Mouse (Mus musculus): Measurements from ENCODE around the gene Bcar3. TPM values are rescaled to one million over a fixed set of nuclear protein-coding genes. Genes with fewer than 3 reads are reported as not detected.

Gene Bcar3
- 13.4 and 14.0 TPM in 2 replicates for polyA plus RNA-seq (2014; fragmentation: Nextera tagmentation; extraction: Ambion mirVana)

GRCm38 (mm10) chr3:122293954-122294850 is at the start of gene Bcar3:
TSS of gene Bcar3 (plus strand) at chr3:122294136.
- Histone ChIP-seq H3K27ac (ENCODE audit: low read depth) (peak within 1 kb of the TSS; percentile 95), H3K4me2 (peak within 1 kb of the TSS; percentile 84), H3K4me3 (ENCODE audit: low read depth, low read length) (peak within 1 kb of the TSS; percentile 92), H3K9ac (peak within 1 kb of the TSS; percentile 81), H3K36me3 (ENCODE audit: insufficient read depth) (no peaks in the 10 kb centered on the region), H3K4me1 (ENCODE audit: insufficient read depth) (peaks cover 12% of the 10 kb centered on the region), H3K9me3 (ENCODE audit: low read depth, low read length) (no peaks in the 10 kb centered on the region), H3K27me3 (ENCODE audit: insufficient read depth, low read length) (no peaks in the 10 kb centered on the region)
- ATAC-seq (ENCODE audit: insufficient read depth): peak; percentile 65
- DNase-seq: peak; percentile 98
- TF ChIP-seq CTCF (IDR thresholded peaks at IDR 0.05; ENCODE audit: low read depth): no peak
- WGBS: 6% methylated on average over 37 of the region's 37 CpGs

GRCm38 (mm10) chr3:122244759-122245158 is 49.2 kb upstream of the Bcar3 start:
- WGBS: 45% methylated on average over 6 of the region's 6 CpGs
- DNase-seq: peak; percentile 17
- H3K4me3 ChIP-seq (ENCODE audit: low read depth, low read length): peak overlapping the region; percentile 91
- H3K27ac ChIP-seq (ENCODE audit: low read depth): no peak overlapping the region
- no peaks in the 10 kb centered on the region for H3K36me3 ChIP-seq (ENCODE audit: insufficient read depth)
- TF ChIP-seq CTCF (IDR thresholded peaks at IDR 0.05; ENCODE audit: low read depth): no peak
- ATAC-seq (ENCODE audit: insufficient read depth): no peak
- H3K9me3 ChIP-seq (ENCODE audit: low read depth, low read length): no peaks in the 10 kb centered on the region
- H3K9ac ChIP-seq: peak overlapping the region; percentile 20
- H3K4me1 ChIP-seq (ENCODE audit: insufficient read depth): peaks cover 5% of the 10 kb centered on the region
- H3K27me3 ChIP-seq (ENCODE audit: insufficient read depth, low read length): no peaks in the 10 kb centered on the region
- H3K4me2 ChIP-seq: peak overlapping the region; percentile 74

DNA sequence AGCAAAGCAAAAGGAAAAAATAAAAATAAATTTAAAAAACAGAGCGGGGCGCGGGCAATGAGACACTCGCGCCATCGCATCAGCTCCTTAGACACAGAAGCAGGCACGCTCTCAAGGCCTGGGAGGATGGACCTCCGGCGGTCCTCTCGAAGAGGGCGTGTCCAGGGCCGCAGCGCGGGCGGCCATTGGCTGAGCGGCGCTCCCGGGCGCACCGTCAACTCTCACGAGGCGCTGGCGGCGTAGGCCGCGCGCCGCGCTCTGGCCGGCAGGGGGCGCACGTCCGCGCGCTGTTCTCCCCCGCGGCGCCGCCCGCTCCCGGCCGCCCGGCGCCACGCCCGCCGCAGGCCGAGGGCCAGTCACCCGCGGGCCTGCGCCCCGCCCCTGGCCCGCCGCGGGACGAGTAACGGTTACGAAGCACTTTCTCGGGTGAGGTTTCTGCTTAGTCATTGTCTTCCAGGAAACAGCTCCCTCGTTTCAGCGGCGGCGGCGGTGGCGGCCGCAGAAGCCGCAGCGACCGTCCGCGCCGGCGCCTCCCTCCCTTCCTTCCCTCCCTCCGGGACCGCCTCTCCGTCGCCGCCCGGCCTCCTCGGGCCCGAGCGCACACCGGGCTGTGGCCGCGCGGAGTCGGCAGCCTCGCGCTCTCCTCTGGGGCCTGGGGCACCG is 48.6 kb upstream of the Bcar3 start, which contains the start of gene Gclm:
TSS of gene Gclm (plus strand) at position 343 of the 663 bp plus-strand sequence.
- H3K4me2 ChIP-seq: peak within 1 kb of the TSS; percentile 74
- under 1% methylated on average over 87 of the region's 90 CpGs for WGBS
- H3K9ac ChIP-seq: peak within 1 kb of the TSS; percentile 86
- H3K27ac ChIP-seq (ENCODE audit: low read depth): peak within 1 kb of the TSS; percentile 92
- H3K4me3 ChIP-seq (ENCODE audit: low read depth, low read length): peak within 1 kb of the TSS; percentile 91
- TF ChIP-seq CTCF (IDR thresholded peaks at IDR 0.05; ENCODE audit: low read depth): peak; percentile 13; the same call in 1 of the 2 replicates
- peak; percentile 99 for ATAC-seq (ENCODE audit: insufficient read depth)
- peak; percentile 97 for DNase-seq
- no peaks in the 10 kb centered on the region for H3K36me3 ChIP-seq (ENCODE audit: insufficient read depth)
- no peaks in the 10 kb centered on the region for H3K27me3 ChIP-seq (ENCODE audit: insufficient read depth, low read length)
- H3K9me3 ChIP-seq (ENCODE audit: low read depth, low read length): no peaks in the 10 kb centered on the region
- H3K4me1 ChIP-seq (ENCODE audit: insufficient read depth): peaks cover 5% of the 10 kb centered on the region

DNA sequence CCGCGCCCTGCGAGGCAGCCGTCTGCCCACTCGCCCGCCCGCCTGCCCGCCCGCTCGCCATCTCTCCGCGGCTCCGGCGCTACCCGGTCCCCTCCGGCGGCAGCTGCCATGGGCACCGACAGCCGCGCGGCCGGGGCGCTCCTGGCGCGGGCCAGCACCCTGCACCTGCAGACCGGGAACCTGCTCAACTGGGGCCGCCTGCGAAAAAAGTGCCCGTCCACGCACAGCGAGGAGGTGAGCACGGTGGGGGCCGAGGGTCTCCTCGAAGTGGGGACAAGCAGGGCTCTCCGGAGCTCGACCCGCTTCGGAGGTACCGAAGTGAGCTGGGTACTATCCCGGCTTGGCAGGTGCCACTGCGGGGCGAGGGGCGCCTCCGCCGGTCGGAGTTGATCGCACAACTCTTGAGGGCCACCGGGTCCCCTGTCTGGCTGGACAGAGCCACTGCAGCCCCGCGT is 48.0 kb upstream of the Bcar3 start:
- Histone ChIP-seq H3K27ac (ENCODE audit: low read depth) (peak overlapping the region; percentile 92), H3K4me1 (ENCODE audit: insufficient read depth) (peaks cover 5% of the 10 kb centered on the region), H3K4me2 (peak overlapping the region; percentile 74), H3K9me3 (ENCODE audit: low read depth, low read length) (no peaks in the 10 kb centered on the region), H3K27me3 (ENCODE audit: insufficient read depth, low read length) (no peaks in the 10 kb centered on the region), H3K4me3 (ENCODE audit: low read depth, low read length) (peak overlapping the region; percentile 91), H3K36me3 (ENCODE audit: insufficient read depth) (no peaks in the 10 kb centered on the region), H3K9ac (peak overlapping the region; percentile 86)
- WGBS: 0% methylated on average over 50 of the region's 50 CpGs
- TF ChIP-seq CTCF (IDR thresholded peaks at IDR 0.05; ENCODE audit: low read depth): peak; percentile 57
- peak; percentile 72 for DNase-seq
- peak; percentile 52 for ATAC-seq (ENCODE audit: insufficient read depth)

DNA sequence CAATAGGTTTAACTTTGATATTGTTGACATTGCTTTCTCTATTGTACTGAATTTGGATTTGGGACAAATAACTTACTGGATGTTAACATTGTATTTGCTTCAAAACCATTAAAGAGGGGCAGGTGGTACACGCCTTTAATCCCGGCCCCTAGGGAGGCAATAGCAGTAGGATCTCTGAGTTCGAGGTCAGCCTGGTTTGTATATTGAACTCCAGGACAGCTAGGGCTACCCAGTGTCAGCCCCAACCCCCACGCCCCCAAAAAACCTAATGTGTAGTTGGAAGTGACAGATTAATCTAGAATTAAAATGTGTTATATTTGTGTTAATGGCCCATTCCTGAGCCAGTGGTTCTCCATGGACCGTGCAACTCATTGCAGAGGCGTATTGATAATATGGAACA is 47.5 kb upstream of the Bcar3 start:
- ATAC-seq (ENCODE audit: insufficient read depth): no peak
- H3K27me3 ChIP-seq (ENCODE audit: insufficient read depth, low read length): no peaks in the 10 kb centered on the region
- H3K4me1 ChIP-seq (ENCODE audit: insufficient read depth): peaks cover 5% of the 10 kb centered on the region
- no peaks in the 10 kb centered on the region for H3K9me3 ChIP-seq (ENCODE audit: low read depth, low read length)
- peak overlapping the region; percentile 92; the same call in 1 of the 2 replicates for H3K27ac ChIP-seq (ENCODE audit: low read depth)
- peak overlapping the region; percentile 91 for H3K4me3 ChIP-seq (ENCODE audit: low read depth, low read length)
- H3K4me2 ChIP-seq: peak overlapping the region; percentile 74
- TF ChIP-seq CTCF (IDR thresholded peaks at IDR 0.05; ENCODE audit: low read depth): no peak
- H3K9ac ChIP-seq: peak overlapping the region; percentile 86
- WGBS: 27% methylated on average over 6 of the region's 6 CpGs
- DNase-seq: no peak
- H3K36me3 ChIP-seq (ENCODE audit: insufficient read depth): no peaks in the 10 kb centered on the region

DNA sequence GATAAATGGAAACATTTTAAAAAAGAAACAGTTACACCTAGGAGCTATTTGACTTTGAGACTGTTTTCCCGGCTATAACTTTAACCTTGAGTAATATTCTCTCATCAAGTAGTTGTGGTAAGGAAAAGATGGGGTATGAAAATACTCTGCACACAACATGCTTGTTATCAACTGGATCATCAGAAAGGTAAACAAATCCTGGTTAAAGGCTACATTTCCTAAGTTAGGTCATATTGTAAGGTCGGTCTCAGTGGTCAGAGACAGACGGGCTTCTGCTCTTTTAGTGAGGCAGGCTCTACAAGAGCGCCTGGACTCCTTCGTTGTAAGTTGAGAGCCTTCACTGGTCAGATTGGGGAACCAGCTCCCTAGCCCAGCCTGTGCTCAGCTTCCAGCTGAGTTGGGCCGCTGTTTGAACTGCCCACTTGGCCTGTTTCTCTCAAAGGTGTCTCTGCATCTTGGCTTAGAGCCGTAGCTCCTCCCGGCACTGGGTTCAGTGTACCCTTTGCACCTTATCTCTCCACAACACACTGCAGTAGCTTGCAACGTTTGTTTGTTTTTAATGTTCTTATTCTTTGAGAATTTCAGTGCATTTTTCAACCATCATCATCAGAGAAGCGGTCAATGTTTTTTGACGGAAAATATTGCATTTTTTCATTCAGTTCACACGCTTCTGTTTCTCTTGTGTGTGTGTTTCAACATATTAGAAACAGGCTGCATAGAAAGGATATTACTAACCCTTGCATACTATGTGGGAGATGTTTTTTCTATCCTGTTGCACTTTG is 46.8 kb upstream of the Bcar3 start:
- peaks cover 5% of the 10 kb centered on the region for H3K4me1 ChIP-seq (ENCODE audit: insufficient read depth)
- H3K4me3 ChIP-seq (ENCODE audit: low read depth, low read length): peak overlapping the region; percentile 91
- WGBS: 42% methylated on average over 12 of the region's 12 CpGs
- H3K27ac ChIP-seq (ENCODE audit: low read depth): peak overlapping the region; percentile 25; the same call in 1 of the 2 replicates
- no peak for ATAC-seq (ENCODE audit: insufficient read depth)
- TF ChIP-seq CTCF (IDR thresholded peaks at IDR 0.05; ENCODE audit: low read depth): no peak
- no peaks in the 10 kb centered on the region for H3K36me3 ChIP-seq (ENCODE audit: insufficient read depth)
- no peaks in the 10 kb centered on the region for H3K9me3 ChIP-seq (ENCODE audit: low read depth, low read length)
- peak; percentile 22 for DNase-seq
- peak overlapping the region; percentile 74 for H3K4me2 ChIP-seq
- no peaks in the 10 kb centered on the region for H3K27me3 ChIP-seq (ENCODE audit: insufficient read depth, low read length)
- H3K9ac ChIP-seq: 0 out of 2 replicates have a peak overlapping the region, but pooled peaks have one; percentile 21
